Mouse (Mus musculus): ENCODE data around the gene Mpp3. TPM values are rescaled to one million over a fixed set of nuclear protein-coding genes. Genes with fewer than 3 reads are reported as not detected.

Gene Mpp3
- total and polyA plus RNA-seq, 3 experiments: 0.22 TPM; not detected in 2

DNA sequence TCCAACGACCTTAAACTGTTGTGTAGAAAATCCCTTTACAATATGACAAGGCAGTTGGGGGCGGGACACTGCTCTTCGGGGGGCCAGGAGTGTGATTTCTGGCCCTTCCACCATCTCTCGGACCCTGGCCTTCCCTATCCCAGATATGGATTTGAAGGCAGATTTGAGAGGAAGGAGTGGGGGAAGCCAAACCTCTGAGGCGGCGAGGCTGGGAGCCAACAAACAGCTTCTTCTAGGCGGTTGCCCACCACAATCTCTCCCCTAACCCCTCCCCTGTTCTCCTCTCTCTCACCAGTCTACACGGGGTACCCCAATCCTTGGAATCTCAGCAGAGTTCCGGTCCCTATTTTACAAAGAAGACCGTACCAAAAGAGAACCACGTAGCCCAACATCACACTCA lies 65.2 kb downstream of the Mpp3 start:
- H3K36me3 ChIP-seq (replicated peaks): no peaks in the 10 kb centered on the region
- no peak for ATAC-seq (ENCODE audit: extremely low read depth, insufficient number of reproducible peaks, low FRiP score, poor library complexity, severe bottlenecking)
- DNase-seq (ENCODE audit: low spot score): no peak
- H3K4me1 ChIP-seq (ENCODE audit: insufficient read depth, low read depth, low read length): peaks cover 3% of the 10 kb centered on the region; the same call in 1 of the 2 replicates
- TF ChIP-seq POLR2AphosphoS5 (IDR thresholded peaks at IDR 0.05; ENCODE audit: insufficient replicate concordance, low read depth, low read length) (no peak), GATA1 (IDR thresholded peaks at IDR 0.05; ENCODE audit: borderline replicate concordance, low read length) (no peak), CTCF (IDR thresholded peaks at IDR 0.05; ENCODE audit: low read depth, low read length) (no peak), TAL1 (conservative IDR thresholded peaks at IDR 0.05; ENCODE audit: low read depth, low read length) (no peak), GATA2 (IDR thresholded peaks at IDR 0.05; ENCODE audit: borderline replicate concordance, low read depth, low read length) (no peak)
- peaks cover 45% of the 10 kb centered on the region for H3K27me3 ChIP-seq (ENCODE audit: insufficient read depth, low read length)
- no peak overlapping the region for H3K4me3 ChIP-seq (ENCODE audit: low read depth, low read length)
- peaks cover 6% of the 10 kb centered on the region for H3K9me3 ChIP-seq (replicated peaks)

DNA sequence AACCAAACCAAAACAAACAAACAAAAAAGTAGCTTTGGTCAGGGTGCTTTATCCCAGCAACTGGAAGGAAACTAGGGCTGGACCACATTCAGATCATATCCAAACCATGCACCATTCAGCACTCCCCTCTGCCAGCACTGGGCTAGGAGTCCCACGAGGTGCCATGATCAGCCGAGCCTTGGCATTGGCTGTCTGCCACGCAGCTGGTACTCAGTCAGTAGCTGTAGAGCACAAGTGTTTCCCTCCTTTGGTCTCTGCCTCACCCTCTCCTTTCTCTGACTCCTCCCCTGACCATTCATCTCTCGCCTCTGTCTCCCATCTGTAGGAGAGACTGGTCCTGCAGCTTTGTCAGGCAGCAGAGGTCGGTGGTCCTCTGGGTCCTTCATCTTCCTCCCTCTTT lies 70.8 kb downstream of the Mpp3 start:
- ATAC-seq (ENCODE audit: extremely low read depth, insufficient number of reproducible peaks, low FRiP score, poor library complexity, severe bottlenecking) (no peak), DNase-seq (ENCODE audit: low spot score) (no peak)
- Histone ChIP-seq H3K9me3 (replicated peaks) (no peaks in the 10 kb centered on the region), H3K4me1 (ENCODE audit: insufficient read depth, low read depth, low read length) (peaks cover 16% of the 10 kb centered on the region), H3K27me3 (ENCODE audit: insufficient read depth, low read length) (peaks cover 35% of the 10 kb centered on the region), H3K36me3 (replicated peaks) (no peaks in the 10 kb centered on the region), H3K4me3 (ENCODE audit: low read depth, low read length) (no peak overlapping the region)
- no peak for TF ChIP-seq GATA1 (IDR thresholded peaks at IDR 0.05; ENCODE audit: borderline replicate concordance, low read length)

DNA sequence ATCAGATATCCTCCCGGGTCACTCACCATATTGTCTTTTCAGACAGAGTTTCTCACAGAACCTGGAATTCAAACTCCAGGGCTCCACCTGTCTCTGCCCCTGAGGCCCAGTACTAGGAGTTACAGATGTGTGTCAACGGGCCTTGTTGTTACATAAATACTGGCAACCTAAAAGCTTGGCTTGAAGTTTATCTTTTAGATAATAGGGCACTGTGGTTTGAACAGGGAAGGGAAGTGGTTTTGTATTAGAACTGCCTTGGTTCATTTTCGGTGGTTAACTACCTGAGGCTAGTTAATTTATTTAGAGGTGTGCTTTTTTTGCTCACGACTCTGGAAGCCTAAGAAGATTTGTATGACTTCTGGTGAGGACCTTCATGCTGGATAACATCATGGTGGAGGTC lies 74.8 kb downstream of the Mpp3 start:
- Histone ChIP-seq H3K36me3 (replicated peaks) (no peaks in the 10 kb centered on the region), H3K27me3 (ENCODE audit: insufficient read depth, low read length) (peaks cover 35% of the 10 kb centered on the region), H3K4me3 (ENCODE audit: low read depth, low read length) (no peak overlapping the region), H3K9me3 (replicated peaks) (no peaks in the 10 kb centered on the region), H3K4me1 (ENCODE audit: insufficient read depth, low read depth, low read length) (peaks cover 19% of the 10 kb centered on the region)
- TF ChIP-seq CTCF (IDR thresholded peaks at IDR 0.05; ENCODE audit: low read depth, low read length) (no peak), GATA1 (IDR thresholded peaks at IDR 0.05; ENCODE audit: borderline replicate concordance, low read length) (no peak), TAL1 (conservative IDR thresholded peaks at IDR 0.05; ENCODE audit: low read depth, low read length) (no peak), POLR2AphosphoS5 (IDR thresholded peaks at IDR 0.05; ENCODE audit: insufficient replicate concordance, low read depth, low read length) (no peak), GATA2 (IDR thresholded peaks at IDR 0.05; ENCODE audit: borderline replicate concordance, low read depth, low read length) (no peak)
- DNase-seq (ENCODE audit: low spot score) (no peak), ATAC-seq (ENCODE audit: extremely low read depth, insufficient number of reproducible peaks, low FRiP score, poor library complexity, severe bottlenecking) (no peak)

DNA sequence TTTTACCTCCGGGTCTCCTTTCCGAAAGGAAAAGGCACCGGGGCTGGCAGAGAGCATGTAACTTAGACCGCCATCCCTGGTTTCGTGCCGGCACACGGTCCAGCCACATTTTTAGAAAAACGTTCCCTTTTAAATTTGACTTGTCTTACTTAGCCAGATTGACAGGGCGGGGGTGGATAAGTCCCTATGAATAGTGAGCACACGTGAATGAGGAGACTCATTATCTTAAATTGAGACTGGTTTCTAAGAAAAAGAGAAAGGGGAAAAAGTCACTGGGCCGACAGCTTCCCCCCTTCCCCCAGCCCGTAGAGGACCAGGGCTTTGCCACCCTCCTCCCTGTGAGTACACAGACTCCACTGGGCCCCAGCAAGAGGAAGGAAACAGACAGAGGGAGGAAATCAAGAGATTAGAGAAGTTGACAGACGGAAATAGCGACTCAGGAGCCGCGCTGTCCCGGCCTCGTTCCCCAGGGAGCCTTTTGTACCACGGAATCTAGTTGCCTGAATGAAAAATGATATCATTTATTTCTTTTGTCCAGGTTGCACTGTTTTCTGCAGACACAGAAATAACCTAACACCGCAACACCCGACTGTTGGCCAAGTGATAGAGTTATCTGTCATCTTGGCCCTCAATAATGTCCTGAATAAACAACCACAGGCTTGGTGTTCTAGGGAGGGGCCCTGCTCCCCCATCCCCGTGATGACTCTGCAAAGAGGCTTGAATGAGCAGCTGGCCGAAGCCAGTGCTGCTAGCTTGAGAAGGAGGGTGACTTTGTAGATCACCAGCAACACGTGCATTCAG lies 75.5 kb downstream of the Mpp3 start:
- TF ChIP-seq TAL1 (conservative IDR thresholded peaks at IDR 0.05; ENCODE audit: low read depth, low read length) (no peak), GATA2 (IDR thresholded peaks at IDR 0.05; ENCODE audit: borderline replicate concordance, low read depth, low read length) (no peak), GATA1 (IDR thresholded peaks at IDR 0.05; ENCODE audit: borderline replicate concordance, low read length) (no peak), POLR2AphosphoS5 (IDR thresholded peaks at IDR 0.05; ENCODE audit: insufficient replicate concordance, low read depth, low read length) (no peak), CTCF (IDR thresholded peaks at IDR 0.05; ENCODE audit: low read depth, low read length) (no peak)
- DNase-seq (ENCODE audit: low spot score) (peak; percentile 38), ATAC-seq (ENCODE audit: extremely low read depth, insufficient number of reproducible peaks, low FRiP score, poor library complexity, severe bottlenecking) (peak; percentile 80)
- Histone ChIP-seq H3K36me3 (replicated peaks) (no peaks in the 10 kb centered on the region), H3K9me3 (replicated peaks) (no peaks in the 10 kb centered on the region), H3K4me1 (ENCODE audit: insufficient read depth, low read depth, low read length) (peaks cover 19% of the 10 kb centered on the region), H3K4me3 (ENCODE audit: low read depth, low read length) (no peak overlapping the region; the same call in 1 of the 2 replicates), H3K27me3 (ENCODE audit: insufficient read depth, low read length) (peaks cover 34% of the 10 kb centered on the region)

DNA sequence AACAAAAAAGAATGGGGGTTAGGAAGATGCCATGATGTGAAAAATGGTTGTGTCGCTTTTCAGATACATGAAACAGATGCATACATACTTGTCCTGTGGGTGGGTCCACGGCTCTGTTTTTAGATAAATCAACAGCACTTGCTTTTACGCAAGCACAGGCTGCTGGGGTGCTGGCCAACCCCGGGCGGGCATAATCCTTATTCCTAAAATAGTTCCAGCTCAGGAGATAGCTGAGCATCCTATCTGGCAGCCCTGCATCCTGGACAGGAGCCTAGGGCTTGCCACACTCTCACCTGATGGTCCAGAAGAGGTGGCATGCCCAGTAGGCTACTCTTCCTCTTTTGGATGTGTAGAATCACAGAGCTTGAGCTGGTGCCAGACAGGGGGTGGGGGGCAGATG lies 78.2 kb downstream of the Mpp3 start:
- no peak for TF ChIP-seq GATA1 (IDR thresholded peaks at IDR 0.05; ENCODE audit: borderline replicate concordance, low read length)
- TF ChIP-seq CTCF (IDR thresholded peaks at IDR 0.05; ENCODE audit: low read depth, low read length): no peak
- TF ChIP-seq GATA2 (IDR thresholded peaks at IDR 0.05; ENCODE audit: borderline replicate concordance, low read depth, low read length): no peak
- no peak for TF ChIP-seq TAL1 (conservative IDR thresholded peaks at IDR 0.05; ENCODE audit: low read depth, low read length)
- no peak for TF ChIP-seq POLR2AphosphoS5 (IDR thresholded peaks at IDR 0.05; ENCODE audit: insufficient replicate concordance, low read depth, low read length)
- Histone ChIP-seq H3K9me3 (replicated peaks) (no peaks in the 10 kb centered on the region), H3K27me3 (ENCODE audit: insufficient read depth, low read length) (peaks cover 37% of the 10 kb centered on the region), H3K4me3 (ENCODE audit: low read depth, low read length) (no peak overlapping the region), H3K4me1 (ENCODE audit: insufficient read depth, low read depth, low read length) (peaks cover 19% of the 10 kb centered on the region), H3K36me3 (replicated peaks) (no peaks in the 10 kb centered on the region)
- no peak for DNase-seq (ENCODE audit: low spot score)
- ATAC-seq (ENCODE audit: extremely low read depth, insufficient number of reproducible peaks, low FRiP score, poor library complexity, severe bottlenecking): no peak

Other genes starting within 250 kb of the Mpp3 start
- gene Etv4, start 243.1 kb downstream of the Mpp3 start, total RNA-seq (2014; fragmentation: Nextera tagmentation): not detected in 2 replicates
- 0.35 and 1.9 TPM in 2 replicates for gene Etv4, start 243.1 kb downstream of the Mpp3 start, total RNA-seq (2017)
- gene Etv4, start 243.1 kb downstream of the Mpp3 start, polyA plus RNA-seq (2012): 1.6 and 1.9 TPM in 2 replicates
- gene Meox1, start 134.1 kb downstream of the Mpp3 start, total RNA-seq (2014; fragmentation: Nextera tagmentation): not detected in 2 replicates
- gene Meox1, start 134.1 kb downstream of the Mpp3 start, total RNA-seq (2017): not detected in 2 replicates
- gene Meox1, start 134.1 kb downstream of the Mpp3 start, polyA plus RNA-seq (2012): not detected in 2 replicates
- gene Sost, start 61.4 kb downstream of the Mpp3 start, total RNA-seq (2014; fragmentation: Nextera tagmentation): not detected in 2 replicates
- gene Sost, start 61.4 kb downstream of the Mpp3 start, total RNA-seq (2017): 0.06 TPM in 1 of 2 replicates, not detected in the other
- gene Sost, start 61.4 kb downstream of the Mpp3 start, polyA plus RNA-seq (2012): not detected in 2 replicates
- gene Cfap97d1, start 44.2 kb downstream of the Mpp3 start, total RNA-seq (2014; fragmentation: Nextera tagmentation): not detected in 2 replicates
- not detected in 2 replicates for gene Cfap97d1, start 44.2 kb downstream of the Mpp3 start, total RNA-seq (2017)
- gene Cfap97d1, start 44.2 kb downstream of the Mpp3 start, polyA plus RNA-seq (2012): not detected in 2 replicates
- 12.5 and 17.3 TPM in 2 replicates for gene Dusp3, start 41.4 kb downstream of the Mpp3 start, total RNA-seq (2014; fragmentation: Nextera tagmentation)
- 14.6 and 16.0 TPM in 2 replicates for gene Dusp3, start 41.4 kb downstream of the Mpp3 start, total RNA-seq (2017)
- 3.4 and 4.8 TPM in 2 replicates for gene Dusp3, start 41.4 kb downstream of the Mpp3 start, polyA plus RNA-seq (2012)
- gene Cd300lg, start 13.0 kb upstream of the Mpp3 start, total RNA-seq (2014; fragmentation: Nextera tagmentation): not detected in 2 replicates
- 0.06 TPM in 1 of 2 replicates, not detected in the other for gene Cd300lg, start 13.0 kb upstream of the Mpp3 start, total RNA-seq (2017)
- not detected in 2 replicates for gene Cd300lg, start 13.0 kb upstream of the Mpp3 start, polyA plus RNA-seq (2012)
- 16.1 and 17.2 TPM in 2 replicates for gene Mpp2, start 60.1 kb upstream of the Mpp3 start, total RNA-seq (2014; fragmentation: Nextera tagmentation)
- 3.1 and 3.4 TPM in 2 replicates for gene Mpp2, start 60.1 kb upstream of the Mpp3 start, total RNA-seq (2017)
- gene Mpp2, start 60.1 kb upstream of the Mpp3 start, polyA plus RNA-seq (2012): 11.9 and 13.9 TPM in 2 replicates
- not detected in 2 replicates for gene Ppy, start 72.9 kb upstream of the Mpp3 start, total RNA-seq (2014; fragmentation: Nextera tagmentation)
- gene Ppy, start 72.9 kb upstream of the Mpp3 start, total RNA-seq (2017): not detected in 2 replicates
- gene Ppy, start 72.9 kb upstream of the Mpp3 start, polyA plus RNA-seq (2012): 0.16 TPM in 1 of 2 replicates, not detected in the other
- not detected in 2 replicates for gene Pyy, start 79.4 kb upstream of the Mpp3 start, total RNA-seq (2014; fragmentation: Nextera tagmentation)
- gene Pyy, start 79.4 kb upstream of the Mpp3 start, total RNA-seq (2017): not detected in 2 replicates
- not detected in 2 replicates for gene Pyy, start 79.4 kb upstream of the Mpp3 start, polyA plus RNA-seq (2012)
- gene Nags, start 117.1 kb upstream of the Mpp3 start, total RNA-seq (2014; fragmentation: Nextera tagmentation): not detected in 2 replicates
- 0.06 TPM in 1 of 2 replicates, not detected in the other for gene Nags, start 117.1 kb upstream of the Mpp3 start, total RNA-seq (2017)
- not detected in 2 replicates for gene Nags, start 117.1 kb upstream of the Mpp3 start, polyA plus RNA-seq (2012)
- gene Tmem101, start 127.9 kb upstream of the Mpp3 start, total RNA-seq (2014; fragmentation: Nextera tagmentation): 8.3 and 10.2 TPM in 2 replicates
- gene Tmem101, start 127.9 kb upstream of the Mpp3 start, total RNA-seq (2017): 12.9 and 16.7 TPM in 2 replicates
- gene Tmem101, start 127.9 kb upstream of the Mpp3 start, polyA plus RNA-seq (2012): 8.1 and 14.3 TPM in 2 replicates
- gene Lsm12, start 156.8 kb upstream of the Mpp3 start, total RNA-seq (2014; fragmentation: Nextera tagmentation): 160 and 182 TPM in 2 replicates
- 44.1 and 51.8 TPM in 2 replicates for gene Lsm12, start 156.8 kb upstream of the Mpp3 start, total RNA-seq (2017)
- gene Lsm12, start 156.8 kb upstream of the Mpp3 start, polyA plus RNA-seq (2012): 114 and 136 TPM in 2 replicates
- gene G6pc3, start 161.2 kb upstream of the Mpp3 start, total RNA-seq (2014; fragmentation: Nextera tagmentation): 37.8 and 45.9 TPM in 2 replicates
- gene G6pc3, start 161.2 kb upstream of the Mpp3 start, total RNA-seq (2017): 12.4 and 13.1 TPM in 2 replicates
- 14.6 and 14.8 TPM in 2 replicates for gene G6pc3, start 161.2 kb upstream of the Mpp3 start, polyA plus RNA-seq (2012)
- gene Hdac5, start 201.7 kb upstream of the Mpp3 start, total RNA-seq (2014; fragmentation: Nextera tagmentation): 20.5 and 30.7 TPM in 2 replicates
- 24.0 and 24.4 TPM in 2 replicates for gene Hdac5, start 201.7 kb upstream of the Mpp3 start, total RNA-seq (2017)
- 42.8 and 48.2 TPM in 2 replicates for gene Hdac5, start 201.7 kb upstream of the Mpp3 start, polyA plus RNA-seq (2012)
- gene BC030867, start 220.4 kb upstream of the Mpp3 start, total RNA-seq (2014; fragmentation: Nextera tagmentation): 42.5 and 45.0 TPM in 2 replicates
- 4.9 and 5.7 TPM in 2 replicates for gene BC030867, start 220.4 kb upstream of the Mpp3 start, total RNA-seq (2017)
- gene BC030867, start 220.4 kb upstream of the Mpp3 start, polyA plus RNA-seq (2012): 5.4 and 10.1 TPM in 2 replicates
- gene Asb16, start 240.3 kb upstream of the Mpp3 start, total RNA-seq (2014; fragmentation: Nextera tagmentation): not detected in 2 replicates
- 0.05 TPM in 1 of 2 replicates, not detected in the other for gene Asb16, start 240.3 kb upstream of the Mpp3 start, total RNA-seq (2017)
- not detected in 2 replicates for gene Asb16, start 240.3 kb upstream of the Mpp3 start, polyA plus RNA-seq (2012)